Mouse (Mus musculus): ENCODE measurements at regions not wholly inside any gene's neighbourhood (a gene's known extent, or its start where the extent isn't known, plus 50 kb on each side); places are given as distances from the start of the nearest gene placed in this dataset.

DNA sequence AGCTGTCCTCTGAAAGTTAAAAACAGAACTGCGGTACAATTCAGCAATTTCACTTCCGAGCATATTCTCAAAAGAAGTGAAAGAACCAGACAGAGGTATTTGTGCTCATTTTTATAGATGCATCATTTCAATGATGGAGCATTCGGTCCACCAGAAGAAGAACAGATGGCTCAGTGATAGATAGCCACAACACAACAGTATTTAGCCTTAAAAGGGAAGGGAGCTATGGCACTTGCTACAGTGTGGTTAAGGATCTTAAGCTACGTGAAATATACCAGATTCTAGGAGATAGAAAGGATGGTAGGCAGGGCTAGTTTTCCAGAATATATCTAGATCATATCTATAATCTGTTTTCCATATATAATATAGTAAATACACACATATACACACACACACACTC, 77.5 kb upstream of the Gadd45a start:
- DNase-seq (ENCODE audit: low spot score): no peak

- DNase-seq (ENCODE audit: low spot score): no peak
These were observed 76.5 kb upstream of the Gadd45a start for GRCm38 (mm10) chr6:67113686-67114278.

- DNase-seq (ENCODE audit: low spot score): no peak
These were observed 76.0 kb upstream of the Gadd45a start for GRCm38 (mm10) chr6:67113261-67113660.

GRCm38 (mm10) chr6:67112311-67112710, 75.1 kb upstream of the Gadd45a start:
- DNase-seq (ENCODE audit: low spot score): no peak

DNA sequence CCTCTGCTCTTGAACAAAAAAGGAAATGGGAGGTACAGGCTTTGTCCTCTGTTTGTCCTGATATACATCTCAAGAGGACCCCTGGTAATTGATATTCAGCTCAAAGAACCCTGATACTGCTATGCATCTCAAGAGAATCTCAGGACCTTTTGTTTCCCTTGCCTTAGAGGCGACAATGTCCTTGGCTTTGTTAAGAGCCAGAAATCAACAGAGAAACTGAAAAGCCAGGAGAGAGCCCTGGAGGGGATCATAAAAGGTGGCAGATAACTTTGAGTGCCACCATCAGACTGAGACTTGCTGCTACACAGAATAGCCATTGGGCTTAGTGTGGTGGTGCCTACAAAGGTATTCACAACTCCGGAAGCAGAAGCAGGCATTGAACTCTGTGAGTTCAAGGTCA, 74.3 kb upstream of the Gadd45a start:
- no peak for DNase-seq (ENCODE audit: low spot score)

DNA sequence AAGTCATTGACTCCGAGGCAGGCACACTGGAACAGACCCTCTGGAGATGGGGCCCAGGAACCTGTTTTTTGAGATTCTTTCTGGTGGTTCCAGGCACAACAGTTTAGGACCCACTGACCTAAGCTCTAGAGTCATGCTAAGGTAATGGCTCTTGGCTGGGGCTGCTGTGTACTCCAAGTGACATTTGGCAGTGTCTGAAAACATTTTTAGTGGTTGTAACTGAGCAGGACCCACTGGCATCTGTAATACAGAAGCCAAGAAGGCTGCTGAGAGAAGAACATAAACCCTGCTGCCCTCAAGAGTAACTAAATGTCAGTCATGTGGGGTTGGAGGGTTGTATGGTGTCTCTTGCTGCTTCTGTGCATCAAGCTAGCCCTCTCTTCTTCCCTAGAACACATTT, 73.1 kb upstream of the Gadd45a start:
- DNase-seq (ENCODE audit: low spot score): no peak

- DNase-seq (ENCODE audit: low spot score): no peak
These were observed 72.5 kb upstream of the Gadd45a start for GRCm38 (mm10) chr6:67109774-67110173.

GRCm38 (mm10) chr6:67107517-67107916, 70.3 kb upstream of the Gadd45a start:
- no peak for DNase-seq (ENCODE audit: low spot score)

- DNase-seq (ENCODE audit: low spot score): no peak
These were observed 69.2 kb upstream of the Gadd45a start for GRCm38 (mm10) chr6:67106493-67106892.

- DNase-seq (ENCODE audit: low spot score): no peak
These were observed 68.1 kb upstream of the Gadd45a start for GRCm38 (mm10) chr6:67105386-67105785.

DNA sequence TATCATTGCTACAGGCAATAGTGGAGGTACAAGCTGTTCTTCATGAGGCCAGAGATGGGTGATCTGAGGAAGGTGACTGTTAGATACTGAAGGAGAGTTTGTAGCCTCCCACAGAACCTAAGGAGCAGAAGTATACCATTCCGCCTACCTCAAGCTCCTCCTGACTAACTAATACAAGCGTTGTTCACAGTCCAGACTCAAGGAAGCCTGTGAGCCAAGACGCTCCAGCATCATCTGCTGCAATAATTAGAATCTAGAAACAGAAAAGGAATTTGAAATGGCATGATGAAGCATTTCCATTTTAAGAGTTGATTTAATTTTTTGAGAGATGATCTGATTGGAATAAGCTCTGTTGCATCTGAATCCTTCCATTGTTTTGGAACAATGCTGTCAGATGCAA, 66.9 kb upstream of the Gadd45a start:
- DNase-seq (ENCODE audit: low spot score): no peak

DNA sequence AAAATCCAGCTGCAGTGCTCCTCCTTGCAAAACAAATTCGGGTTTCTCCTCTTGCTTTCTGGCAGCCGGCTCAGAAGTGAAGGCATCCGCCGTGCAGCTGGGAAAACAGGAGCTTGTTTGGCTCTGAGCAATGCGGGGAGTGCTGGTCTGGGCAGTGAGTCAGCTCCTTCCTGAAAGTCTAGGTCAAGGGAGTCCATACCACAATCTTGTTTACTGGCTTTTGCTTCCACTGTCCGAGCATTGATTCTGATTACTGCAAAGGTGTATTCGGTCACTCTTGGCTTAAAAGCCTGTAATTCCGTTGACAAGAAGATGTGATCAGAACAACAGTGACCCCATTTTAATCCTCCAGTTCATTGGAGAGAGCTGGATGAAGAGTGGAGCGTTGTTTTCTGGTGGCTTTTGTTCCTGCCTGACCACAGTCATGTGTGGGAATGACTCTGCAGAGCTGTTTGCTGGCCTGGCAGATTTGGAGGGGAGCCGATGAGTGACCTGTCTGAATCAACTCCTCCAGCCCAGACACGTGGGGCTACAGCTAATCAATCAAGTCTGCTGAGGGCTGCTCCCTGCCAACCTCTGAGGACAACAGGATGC, 65.4 kb upstream of the Gadd45a start:
- peak; percentile 12 for DNase-seq (ENCODE audit: low spot score)

DNA sequence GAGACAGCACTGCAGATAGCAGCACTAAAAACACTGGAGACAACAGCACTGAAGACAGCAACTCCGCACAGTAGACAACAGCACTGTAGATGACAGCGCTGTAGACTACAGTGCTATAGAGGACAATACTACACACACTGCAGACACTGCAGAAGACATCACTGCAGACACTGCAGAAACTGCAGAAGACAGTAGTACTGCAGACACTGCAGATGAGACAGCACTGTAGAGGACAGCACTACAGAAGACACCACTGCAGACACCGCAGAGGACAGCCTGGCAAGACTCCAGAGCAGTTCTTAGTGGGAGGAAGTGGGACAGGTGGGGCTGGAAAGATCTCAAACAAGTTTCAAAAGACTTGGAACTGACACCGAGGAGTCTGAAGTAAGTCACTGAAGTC, 64.8 kb upstream of the Gadd45a start:
- DNase-seq (ENCODE audit: low spot score): no peak

- DNase-seq (ENCODE audit: low spot score): no peak
These were observed 57.2 kb upstream of the Gadd45a start for GRCm38 (mm10) chr6:67094426-67094825.

GRCm38 (mm10) chr6:67093128-67093527, 55.9 kb upstream of the Gadd45a start:
- DNase-seq (ENCODE audit: low spot score): no peak

DNA sequence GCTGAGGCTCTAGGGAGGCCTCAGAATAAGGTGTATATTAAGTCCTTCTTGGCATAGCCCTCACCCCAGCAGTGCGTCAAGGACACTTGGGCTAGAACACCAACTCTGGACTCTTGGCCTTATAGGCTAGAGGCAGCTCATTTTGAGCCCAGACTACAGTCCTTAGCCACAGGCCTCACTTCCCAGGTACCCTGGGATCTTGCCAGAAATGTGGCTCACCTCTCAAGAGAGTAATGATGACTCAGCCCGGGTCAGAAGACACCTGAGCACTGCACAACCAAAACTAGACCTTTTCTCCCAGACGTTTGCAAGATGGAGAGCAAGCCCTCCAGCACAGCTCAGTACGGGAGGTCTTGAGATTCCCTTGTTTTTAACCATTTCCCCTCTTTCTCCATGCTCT, 52.9 kb upstream of the Gadd45a start:
- DNase-seq (ENCODE audit: low spot score): no peak

DNA sequence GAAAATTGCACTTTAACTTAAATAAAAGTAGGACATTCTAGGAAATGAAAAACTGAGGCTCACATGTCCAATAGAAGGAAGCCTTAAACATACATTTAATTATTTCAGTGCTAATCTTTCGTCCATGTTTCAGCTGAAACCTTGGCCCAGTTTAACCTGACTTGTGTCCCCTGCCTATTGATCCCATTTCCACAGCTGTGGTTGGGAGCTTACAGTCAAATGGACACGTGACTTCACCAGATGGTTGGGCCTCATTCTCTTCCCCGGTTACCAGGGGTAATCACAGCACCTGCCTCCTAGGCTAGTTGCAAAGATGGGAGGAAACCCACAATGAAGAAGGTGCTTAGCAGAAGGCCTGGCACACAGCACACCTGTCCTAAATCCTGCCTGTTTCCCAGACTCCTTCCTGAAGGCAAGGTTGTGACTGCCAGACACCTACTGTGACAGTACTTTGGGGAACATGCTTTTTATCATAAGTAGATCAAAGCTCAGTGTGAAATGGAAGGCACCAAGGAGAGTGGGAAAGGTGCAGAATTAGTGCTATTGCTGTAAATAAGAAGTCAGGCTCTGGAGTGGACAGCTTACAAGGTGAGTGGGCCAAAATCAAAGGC, 52.4 kb upstream of the Gadd45a start:
- DNase-seq (ENCODE audit: low spot score): no peak

DNA sequence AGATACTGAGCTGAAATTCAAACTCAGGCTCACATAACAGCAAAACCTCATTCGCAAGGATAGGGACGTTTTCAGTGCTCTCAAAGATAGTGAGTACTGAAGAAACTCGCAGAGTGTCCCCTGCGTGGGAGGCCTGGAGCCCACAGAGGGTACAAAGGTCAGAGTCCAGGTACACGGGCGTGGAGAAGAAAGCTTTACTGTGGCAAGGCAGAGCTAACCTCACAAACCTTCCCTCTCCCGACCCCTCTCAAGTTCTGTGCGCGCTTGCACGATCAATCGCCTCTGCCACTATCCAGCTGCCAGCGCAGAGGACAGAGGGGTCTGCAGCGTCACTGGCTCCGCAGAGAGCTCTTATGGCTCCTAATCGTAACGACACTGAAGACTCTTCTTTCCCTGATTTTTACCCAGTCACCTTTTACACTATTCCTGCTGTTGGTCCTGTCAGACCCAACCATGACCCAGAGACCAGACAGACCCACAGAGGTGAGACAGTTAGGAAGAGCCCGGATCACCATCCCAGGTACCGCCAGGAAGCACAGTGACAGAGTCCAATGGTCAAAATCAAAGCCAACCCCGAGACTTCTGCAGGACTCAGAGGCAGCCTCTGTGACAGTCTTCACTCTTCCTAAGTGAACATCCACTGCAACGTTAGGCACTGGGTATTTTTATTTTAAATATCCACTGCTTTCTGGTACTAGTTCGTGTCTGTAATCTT, 51.6 kb upstream of the Gadd45a start:
- no peak for DNase-seq (ENCODE audit: low spot score)

DNA sequence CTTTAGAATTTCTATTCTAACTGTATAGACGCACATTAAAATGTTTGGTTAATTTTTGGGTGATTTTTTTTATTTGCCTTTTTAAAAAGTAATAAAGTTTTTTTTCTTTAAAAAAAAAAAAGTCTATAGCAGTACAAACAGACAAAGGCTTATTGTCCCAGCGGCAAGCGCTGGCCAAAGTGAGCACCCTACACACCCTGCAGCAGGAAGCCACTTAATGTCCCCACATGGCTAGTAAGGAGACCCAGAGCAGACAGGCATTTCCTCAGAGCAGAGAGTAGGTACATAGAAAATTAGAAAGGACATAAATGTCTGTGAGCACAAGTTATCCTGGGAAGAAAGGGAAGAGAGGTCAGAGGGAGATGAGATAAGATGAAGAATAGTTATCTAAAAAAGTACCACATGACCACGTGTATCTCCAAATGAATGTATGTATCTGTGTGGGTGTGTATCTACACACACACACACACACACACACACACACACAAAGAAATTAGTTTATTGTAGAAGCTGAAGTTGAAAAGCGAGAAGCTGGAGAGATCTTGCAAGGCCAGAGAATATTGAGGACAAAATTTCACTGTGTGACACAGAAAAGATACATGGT, 50.7 kb upstream of the Gadd45a start:
- DNase-seq (ENCODE audit: low spot score): no peak

DNA sequence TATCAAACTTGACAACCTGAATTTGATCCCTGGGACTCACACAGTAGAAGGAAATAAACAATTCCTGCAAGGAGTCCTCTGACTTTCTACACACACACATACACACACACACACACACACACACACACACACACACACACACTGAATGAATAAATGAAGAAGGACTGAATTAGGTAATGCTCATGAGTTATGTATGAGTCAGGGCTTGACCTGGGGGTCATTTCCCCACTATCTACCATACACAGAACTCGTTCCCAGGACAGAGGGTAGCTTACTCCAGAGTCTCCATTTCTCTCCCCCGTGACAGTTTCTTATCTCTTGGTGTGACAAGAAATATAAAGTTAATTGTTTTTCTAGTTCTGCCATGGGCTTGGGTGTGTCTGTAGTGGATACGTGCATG, 50.1 kb upstream of the Gadd45a start:
- DNase-seq (ENCODE audit: low spot score): no peak
